24 mouse cellular contexts compared by ENCODE assay signal in genomic region chr16:13313096-13313719, GRCm38 (mm10). TPM values are rescaled to one million over a fixed set of nuclear protein-coding genes. Genes with fewer than 3 reads are reported as not detected.
DNase-seq lines count a peak whose midpoint lies in the region; ATAC-seq and TF ChIP-seq lines count a peak whose summit lies in the region.
"Had no signal": no experiment of that assay in that cellular context is flagged by ENCODE, and none has a peak within 500 bp of the region (broad histone marks: within the 10 kb centered on the region; RNA-seq: fewer than 3 reads in every experiment).

No protein-coding gene starts in this region.

- TF ChIP-seq EP300 in heart, adult 2 months (IDR thresholded peaks at IDR 0.05; ENCODE audit: insufficient read depth, low read depth, low read length): no peak

- 87% methylated on average over 5 of the region's 5 CpGs for WGBS in heart, adult 2 months
- 58% methylated on average over 5 of the region's 5 CpGs for WGBS in liver, adult 2 months
- 71% methylated on average over 5 of the region's 5 CpGs for WGBS in liver, embryonic 12.5 days (ENCODE audit: insufficient replicate concordance)
- 80% methylated on average over 5 of the region's 5 CpGs for WGBS in intestine, embryonic 16.5 days
- 88% methylated on average over 5 of the region's 5 CpGs for WGBS in midbrain, embryonic 11.5 days

- no peaks in the 10 kb centered on the region for H3K36me3 ChIP-seq in heart, adult 2 months (ENCODE audit: control insufficient read depth, insufficient read depth, low read length)
- no peaks in the 10 kb centered on the region for H3K36me3 ChIP-seq in liver, adult 2 months (ENCODE audit: control insufficient read depth, insufficient read depth, low read length)
- no peaks in the 10 kb centered on the region for H3K36me3 ChIP-seq in liver, embryonic 12.5 days
- no peaks in the 10 kb centered on the region for H3K36me3 ChIP-seq in intestine, embryonic 16.5 days (ENCODE audit: control insufficient read depth, insufficient read depth, low read length)
- no peaks in the 10 kb centered on the region for H3K36me3 ChIP-seq in midbrain, embryonic 11.5 days (ENCODE audit: control insufficient read depth, insufficient read depth, low read length)
- H3K36me3 ChIP-seq: hindbrain, embryonic 15.5 days had no signal

- H3K9ac ChIP-seq in heart, adult 2 months (ENCODE audit: low read depth, low read length): no peak overlapping the region
- H3K9ac ChIP-seq in liver, adult 2 months (ENCODE audit: low read depth, low read length): no peak overlapping the region; the same call in 1 of the 2 replicates
- no peak overlapping the region for H3K9ac ChIP-seq in liver, embryonic 12.5 days
- H3K9ac ChIP-seq in intestine, embryonic 16.5 days (ENCODE audit: low read depth, low read length): no peak overlapping the region
- no peak overlapping the region for H3K9ac ChIP-seq in midbrain, embryonic 11.5 days (ENCODE audit: low read length)
- H3K9ac ChIP-seq: forebrain, postnatal 0 days; heart, embryonic 13.5 days; hindbrain, embryonic 15.5 days had no signal

- H3K4me3 ChIP-seq in heart, adult 2 months: no peak overlapping the region
- no peak overlapping the region for H3K4me3 ChIP-seq in liver, adult 2 months (ENCODE audit: insufficient read depth, low read depth, low read length)
- no peak overlapping the region for H3K4me3 ChIP-seq in liver, embryonic 12.5 days
- no peak overlapping the region for H3K4me3 ChIP-seq in intestine, embryonic 16.5 days (ENCODE audit: low read length)
- no peak overlapping the region for H3K4me3 ChIP-seq in midbrain, embryonic 11.5 days (ENCODE audit: low read depth, low read length)
- H3K4me3 ChIP-seq: gastrocnemius, adult 2 months; heart, embryonic 10.5 days; heart, embryonic 13.5 days; hindbrain, embryonic 15.5 days had no signal

- DNase-seq in heart, adult 11 months: peak; percentile 55
- DNase-seq in heart, adult 2 months: no peak
- DNase-seq in liver, adult 2 months (ENCODE audit: extremely low read depth, low read depth, low spot score): peak; percentile 100
- DNase-seq in yolk sac, embryonic 10.5 days (ENCODE audit: low spot score): peak; percentile 65
- no peak for DNase-seq in left cerebral cortex, postnatal 36 days (ENCODE audit: low spot score in 2 of 2)
- DNase-seq in midbrain, embryonic 11.5 days (ENCODE audit: low spot score, missing footprints): no peak
- DNase-seq: adrenal gland, postnatal 10 days; adrenal gland, postnatal 36 days; cerebellum, adult 18-20 months; cerebellum, adult 9-10 months; cerebellum, postnatal 14 days; forebrain, postnatal 0 days; gastrocnemius, adult 2 months; gastrocnemius, postnatal 14 days; heart, adult 18-20 months; heart, postnatal 14 days; heart, postnatal 4 days had no signal

- no peak for TF ChIP-seq POLR2A in heart, adult 2 months (IDR thresholded peaks at IDR 0.05; ENCODE audit: insufficient read depth, low read depth, low read length)
- no peak for TF ChIP-seq POLR2A in liver, adult 2 months (IDR thresholded peaks at IDR 0.05; ENCODE audit: extremely low read depth, insufficient read depth, low read length)

- H3K27ac ChIP-seq in heart, adult 2 months: no peak overlapping the region
- H3K27ac ChIP-seq in liver, adult 2 months (replicated peaks; ENCODE audit: insufficient read depth, low read depth, low read length): peak overlapping the region; percentile 94
- H3K27ac ChIP-seq in liver, embryonic 12.5 days: no peak overlapping the region
- H3K27ac ChIP-seq in intestine, embryonic 16.5 days (ENCODE audit: low read length): peak overlapping the region; percentile 41
- H3K27ac ChIP-seq in midbrain, embryonic 11.5 days (ENCODE audit: low read depth, low read length): no peak overlapping the region
- H3K27ac ChIP-seq: gastrocnemius, adult 2 months; heart, embryonic 10.5 days; heart, embryonic 13.5 days; hindbrain, embryonic 15.5 days had no signal

- H3K4me2 ChIP-seq in liver, embryonic 12.5 days: no peak overlapping the region
- no peak overlapping the region for H3K4me2 ChIP-seq in intestine, embryonic 16.5 days (ENCODE audit: low read depth, low read length)
- no peak overlapping the region for H3K4me2 ChIP-seq in midbrain, embryonic 11.5 days
- H3K4me2 ChIP-seq: heart, embryonic 13.5 days; hindbrain, embryonic 15.5 days had no signal

- H3K9me3 ChIP-seq in liver, embryonic 12.5 days (replicated peaks): no peaks in the 10 kb centered on the region
- no peaks in the 10 kb centered on the region for H3K9me3 ChIP-seq in intestine, embryonic 16.5 days (ENCODE audit: control insufficient read depth, low read length)
- H3K9me3 ChIP-seq in midbrain, embryonic 11.5 days (ENCODE audit: control insufficient read depth, low read length): no peaks in the 10 kb centered on the region
- H3K9me3 ChIP-seq: heart, embryonic 10.5 days; heart, embryonic 13.5 days; hindbrain, embryonic 15.5 days had no signal

- intact Hi-C loops in heart, adult 2 months (cut with DNase I): no loop called here
- intact Hi-C loops in left cerebral cortex, postnatal 36 days (cut with DNase I): no loop called here

- no peaks in the 10 kb centered on the region; the same call in none of the 2 replicates for H3K79me2 ChIP-seq in heart, adult 2 months (replicated peaks; ENCODE audit: control insufficient read depth, insufficient read depth, low read length)
- H3K79me2 ChIP-seq in liver, adult 2 months (ENCODE audit: control insufficient read depth, insufficient read depth, low read length): peaks cover 23% of the 10 kb centered on the region; the same call in 1 of the 2 replicates

- H3K4me1 ChIP-seq in heart, adult 2 months (ENCODE audit: control insufficient read depth, insufficient read depth, low read length): peaks cover 11% of the 10 kb centered on the region
- H3K4me1 ChIP-seq in liver, adult 2 months (ENCODE audit: control insufficient read depth, insufficient read depth, low read length): peaks cover 17% of the 10 kb centered on the region
- H3K4me1 ChIP-seq in liver, embryonic 12.5 days: peaks cover 4% of the 10 kb centered on the region
- peaks cover 2% of the 10 kb centered on the region; the same call in 1 of the 2 replicates for H3K4me1 ChIP-seq in intestine, embryonic 16.5 days (ENCODE audit: control insufficient read depth, insufficient read depth, low read length)
- no peaks in the 10 kb centered on the region for H3K4me1 ChIP-seq in midbrain, embryonic 11.5 days (ENCODE audit: control insufficient read depth, insufficient read depth, low read length)
- H3K4me1 ChIP-seq: hindbrain, embryonic 15.5 days had no signal

- ATAC-seq in liver, embryonic 12.5 days: no peak
- peak; percentile 81 for ATAC-seq in intestine, embryonic 16.5 days
- ATAC-seq in midbrain, embryonic 11.5 days (ENCODE audit: low FRiP score): no peak
- ATAC-seq: activated CD4-positive, CD25-positive, alpha-beta regulatory T cell, adult 4 months; forebrain, embryonic 14.5 days; forebrain, postnatal 0 days had no signal

- H3K27me3 ChIP-seq in heart, adult 2 months (ENCODE audit: control insufficient read depth, insufficient read depth, low read length): no peaks in the 10 kb centered on the region
- no peaks in the 10 kb centered on the region for H3K27me3 ChIP-seq in liver, adult 2 months (ENCODE audit: control insufficient read depth, insufficient read depth, low read length)
- no peaks in the 10 kb centered on the region for H3K27me3 ChIP-seq in liver, embryonic 12.5 days (replicated peaks)
- H3K27me3 ChIP-seq in intestine, embryonic 16.5 days (replicated peaks; ENCODE audit: control insufficient read depth, insufficient read depth, low read length): no peaks in the 10 kb centered on the region
- H3K27me3 ChIP-seq in midbrain, embryonic 11.5 days (ENCODE audit: control insufficient read depth, insufficient read depth, low read length): no peaks in the 10 kb centered on the region
- H3K27me3 ChIP-seq: heart, embryonic 13.5 days; hindbrain, embryonic 15.5 days had no signal

- TF ChIP-seq CTCF in heart, adult 2 months (IDR thresholded peaks at IDR 0.05): no peak
- no peak for TF ChIP-seq CTCF in liver, adult 2 months (IDR thresholded peaks at IDR 0.05; ENCODE audit: low read depth, low read length)

RNA-seq across cellular contexts. Expression of gene Mrtfb, which starts 56.9 kb away (rescaled TPM):
- total RNA-seq in heart, adult 2 months (2021): 10 to 100 TPM; 24.9 to 27.1 TPM
- polyA plus RNA-seq in heart, adult 2 months (2012; rRNA removed): 8.3 and 10.3 TPM in 2 replicates
- 9.2 and 9.4 TPM in 2 replicates for total RNA-seq in liver, adult 2 months (2014; rRNA removed)
- polyA plus RNA-seq in liver, adult 2 months (2012; rRNA removed): 3.2 and 4.2 TPM in 2 replicates
- polyA plus RNA-seq in liver, embryonic 12.5 days (2016; fragmentation: Nextera tagmentation; extraction: Ambion mirVana): 5.5 and 5.7 TPM in 2 replicates
- polyA plus RNA-seq in intestine, embryonic 16.5 days (2015; fragmentation: Nextera tagmentation; extraction: Ambion mirVana): 15.2 and 17.1 TPM in 2 replicates
- total RNA-seq in left cerebral cortex, postnatal 36 days (2021): 100 to 1,000 TPM; 168 to 208 TPM
- 18.7 and 19.1 TPM in 2 replicates for polyA plus RNA-seq in midbrain, embryonic 11.5 days (2014; fragmentation: Nextera tagmentation; extraction: Ambion mirVana)

Comparison
In these comparisons a context has a peak if more than half of its experiments do, and no peak if none do; other contexts are left out.
1. DNase-seq: peak in heart, adult 11 months (single experiment), liver, adult 2 months (single experiment) and yolk sac, embryonic 10.5 days (single experiment); none in heart, adult 2 months (0 of 2), left cerebral cortex, postnatal 36 days (0 of 2) and midbrain, embryonic 11.5 days (single experiment).
2. H3K27ac ChIP-seq: peak in liver, adult 2 months (single experiment) and intestine, embryonic 16.5 days (single experiment); none in heart, adult 2 months (single experiment), liver, embryonic 12.5 days (single experiment) and midbrain, embryonic 11.5 days (single experiment).